Mouse (Mus musculus): ENCODE measurements around the gene Htatip2.

Htatip2 gene

DNA sequence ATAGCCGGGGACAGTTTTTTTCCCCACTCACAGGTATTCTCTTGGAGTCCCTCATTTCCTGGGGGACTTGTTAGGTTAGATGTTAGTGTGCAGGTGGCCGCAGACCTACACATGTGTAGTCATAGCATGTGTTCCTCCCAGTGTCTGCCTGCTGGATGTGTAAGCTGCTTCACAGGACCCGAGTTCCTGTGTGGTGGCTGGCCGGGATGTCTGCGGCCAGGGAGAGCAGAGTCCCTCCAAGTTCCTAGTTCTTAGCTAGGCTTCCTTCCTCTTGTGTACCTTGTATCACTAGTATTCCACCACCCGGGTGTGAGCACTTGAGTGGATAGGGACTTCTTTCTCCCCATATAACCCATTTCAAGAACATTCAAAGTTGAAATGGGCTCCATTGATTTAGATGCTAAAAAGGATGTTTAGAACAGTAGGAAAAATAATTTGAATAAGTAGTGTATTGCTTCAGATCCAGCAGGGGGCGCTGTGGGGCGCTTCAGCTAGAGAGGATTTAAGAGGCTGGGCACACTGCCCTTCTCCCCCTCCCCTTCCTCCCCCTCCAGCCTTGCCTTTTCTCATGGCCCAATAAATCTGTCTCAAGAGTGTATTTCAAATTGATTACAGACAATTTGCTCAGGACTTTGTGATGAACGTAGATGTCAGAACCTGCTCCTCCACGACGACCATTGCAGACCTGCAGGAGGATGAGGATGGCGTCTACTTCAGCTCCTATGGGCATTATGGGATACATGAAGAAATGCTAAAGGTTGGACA, 27.9 kb downstream of the Htatip2 start:
- DNase-seq, result peak; percentile 34 to 69

GRCm38 (mm10) chr7:49787383-49787645, 28.4 kb downstream of the Htatip2 start:
- no peak for DNase-seq

- no peak for DNase-seq
Measured at GRCm38 (mm10) chr7:49794304-49794703, 35.4 kb downstream of the Htatip2 start.

DNA sequence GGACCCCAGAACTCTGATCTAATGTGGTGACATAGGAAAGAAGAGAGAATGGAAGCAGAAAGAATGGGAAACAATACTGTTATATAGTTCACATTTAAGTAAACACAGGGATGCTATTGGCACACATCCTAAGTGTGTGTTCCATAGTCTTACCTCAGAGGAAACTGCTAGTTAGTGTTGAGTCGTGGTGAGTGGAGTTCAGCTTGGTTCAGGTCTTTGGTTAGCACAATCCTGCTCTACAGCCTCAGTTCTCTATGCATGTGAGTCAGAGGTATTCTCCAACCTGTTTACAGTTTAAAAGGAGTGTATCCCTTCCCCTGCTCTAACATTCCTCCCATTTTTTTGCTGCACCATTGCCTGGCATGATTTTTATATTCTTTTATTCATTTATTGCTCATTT, 38.3 kb downstream of the Htatip2 start:
- no peak for DNase-seq

DNA sequence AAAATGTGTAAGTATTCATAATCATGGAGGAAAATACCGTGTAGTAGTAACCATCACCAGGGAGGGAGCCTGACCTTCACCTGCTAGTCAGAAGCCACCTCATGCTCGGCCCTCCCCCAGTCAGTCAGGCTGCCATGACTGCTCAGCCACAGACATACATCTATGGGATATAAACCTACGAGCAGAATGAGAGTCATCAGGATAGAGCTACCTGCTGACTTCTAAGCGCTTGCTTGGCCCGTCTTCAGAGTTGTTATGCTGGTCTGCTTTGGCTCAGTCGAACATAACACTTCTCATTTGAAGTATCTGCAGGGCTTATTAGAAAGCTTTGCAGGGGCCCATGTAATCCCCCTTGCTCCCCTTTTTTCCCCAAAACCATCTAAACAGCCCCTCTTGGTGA, 44.6 kb downstream of the Htatip2 start:
- DNase-seq, result no peak

GRCm38 (mm10) chr7:49804638-49805165, 45.8 kb downstream of the Htatip2 start:
- no peak for DNase-seq

GRCm38 (mm10) chr7:49805618-49806017, 46.7 kb downstream of the Htatip2 start:
- no peak for DNase-seq

DNA sequence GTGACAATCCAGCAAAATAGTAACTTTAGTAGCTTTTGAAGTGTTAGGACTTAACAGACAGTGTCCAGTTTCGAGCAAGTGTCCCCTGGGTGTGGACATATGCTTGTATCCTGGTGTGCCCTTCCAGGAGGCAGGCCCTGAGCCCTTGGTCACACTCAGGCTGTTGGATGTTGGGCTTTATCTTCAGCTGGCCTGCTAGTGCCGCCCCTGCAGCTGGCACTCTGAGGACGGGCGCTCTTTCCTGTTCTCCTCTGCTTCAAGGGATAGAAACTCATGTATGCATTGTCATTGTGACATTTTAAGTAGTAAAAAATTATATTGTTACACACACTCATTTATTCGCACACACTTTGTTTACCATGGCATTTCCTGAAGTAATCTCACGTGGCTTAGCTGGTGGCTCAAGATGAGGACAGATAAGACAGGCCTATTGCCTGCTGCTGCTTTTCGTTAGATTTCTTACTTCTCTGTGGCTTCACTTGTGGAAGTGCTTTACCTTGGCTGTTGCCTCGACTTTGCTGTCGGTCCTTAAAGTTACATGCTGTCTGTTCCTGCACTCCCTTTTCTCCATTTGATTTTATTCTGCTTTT, 48.3 kb downstream of the Htatip2 start:
- DNase-seq, result no peak

- no peak for DNase-seq
Measured at GRCm38 (mm10) chr7:49807846-49808622, 49.1 kb downstream of the Htatip2 start.

DNA sequence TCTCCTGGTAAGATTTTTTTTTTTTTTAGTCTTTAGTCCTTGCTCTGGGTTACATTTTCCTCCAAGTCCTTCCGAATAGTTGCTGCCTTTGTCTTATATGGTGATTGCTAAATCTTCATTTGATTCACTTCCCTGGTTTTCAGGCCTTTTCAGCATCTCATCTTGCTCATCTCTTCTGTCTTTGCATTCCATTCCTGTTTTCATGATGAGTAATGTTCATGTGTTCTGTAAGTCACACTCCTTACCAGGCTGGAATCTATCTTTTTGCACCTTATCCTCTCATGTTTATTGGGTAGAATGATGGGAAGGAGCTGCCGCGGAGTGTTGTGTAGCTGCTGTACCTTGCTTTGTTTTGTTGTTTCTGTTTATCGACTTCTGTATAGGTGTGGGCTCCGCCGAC, 50.2 kb downstream of the Htatip2 start:
- no peak for DNase-seq

DNA sequence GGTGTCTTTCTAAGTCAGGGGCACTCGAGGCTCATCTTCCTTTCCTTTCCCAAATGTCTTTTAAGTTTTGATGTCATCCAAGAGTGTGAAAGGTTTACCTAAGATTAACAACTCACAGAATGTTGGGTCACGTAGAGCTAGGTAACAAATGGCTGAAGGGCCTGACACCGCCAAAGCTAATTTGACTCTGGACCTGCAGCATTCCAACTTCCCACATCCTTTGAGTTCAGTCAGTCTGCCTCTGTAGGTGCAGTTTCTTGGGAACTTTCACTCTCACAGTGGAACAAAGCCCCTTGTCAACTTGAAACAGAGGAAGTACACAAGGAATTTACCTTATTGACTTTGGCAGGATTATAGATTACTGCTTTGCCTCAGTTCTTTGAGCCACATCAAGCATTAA, 50.6 kb downstream of the Htatip2 start:
- no peak for DNase-seq

DNA sequence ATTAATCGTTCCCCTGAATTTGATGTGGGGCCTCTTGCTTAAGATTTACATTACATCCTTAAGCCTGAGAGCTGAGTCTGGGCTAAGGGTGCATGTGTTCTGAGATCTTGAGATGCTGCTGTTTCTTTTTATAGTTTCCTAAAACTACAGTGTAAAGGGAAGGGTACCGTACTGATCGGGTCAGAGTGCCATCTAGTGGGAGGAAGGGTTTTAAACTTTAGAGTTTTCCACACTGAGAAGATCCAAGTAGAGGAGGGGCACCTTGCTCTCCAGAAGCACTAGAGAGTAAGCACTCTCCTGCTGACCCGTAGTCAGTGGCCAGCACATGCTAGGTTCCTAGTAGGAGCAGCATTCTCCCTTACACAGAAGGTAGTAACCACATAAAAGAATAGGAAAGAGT, 52.4 kb downstream of the Htatip2 start:
- DNase-seq, result no peak

GRCm38 (mm10) chr7:49819393-49819792, 60.5 kb downstream of the Htatip2 start:
- no peak for DNase-seq

- DNase-seq, result no peak
Measured at GRCm38 (mm10) chr7:49821370-49821769, 62.5 kb downstream of the Htatip2 start.

GRCm38 (mm10) chr7:49822028-49822427, 63.1 kb downstream of the Htatip2 start:
- DNase-seq, result no peak
